Mouse (Mus musculus): ENCODE data around the gene Gm2696. TPM values are rescaled to one million over a fixed set of nuclear protein-coding genes. Genes with fewer than 3 reads are reported as not detected.
"Not testable (repeated sequence)": the region's sequence is repeated elsewhere in the genome, so short reads cannot be mapped to it uniquely, and the experiment has no call there.

Gene Gm2696
- polyA plus RNA-seq, 1 experiment, result not detected

DNA sequence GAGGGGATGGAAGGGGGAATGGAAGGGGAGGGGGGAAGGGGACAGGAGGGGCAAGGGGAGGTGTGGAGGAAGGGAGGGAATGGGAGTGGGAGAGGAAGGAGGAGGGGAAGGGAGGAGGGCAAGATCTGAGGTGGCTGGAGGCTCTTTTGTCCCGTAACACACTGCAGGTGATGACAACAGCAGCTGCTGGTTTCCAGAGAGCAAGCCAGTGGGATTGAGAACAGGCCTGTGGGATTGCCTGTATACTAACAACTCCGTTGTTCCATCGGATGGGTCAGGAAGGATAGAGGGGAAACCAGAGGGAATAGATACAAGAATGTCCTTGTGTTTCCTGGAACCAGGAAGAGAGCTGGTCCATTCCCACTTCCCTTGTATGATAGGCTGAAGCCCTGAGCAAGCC, 16.8 kb upstream of the Gm2696 start:
- 46% methylated on average over 3 of the region's 3 CpGs for WGBS
- TF ChIP-seq CTCF (IDR thresholded peaks at IDR 0.05; ENCODE audit: control insufficient read depth, insufficient read depth, low read length) (no peak), POLR2A (IDR thresholded peaks at IDR 0.05; ENCODE audit: borderline replicate concordance, control insufficient read depth, low read depth, low read length) (no peak)
- no peaks in the 10 kb centered on the region for H3K4me1 ChIP-seq (ENCODE audit: control insufficient read depth, insufficient read depth, low read length)
- no peak overlapping the region for H3K27ac ChIP-seq (ENCODE audit: control insufficient read depth, insufficient read depth, low read depth, low read length, poor library complexity)
- H3K4me3 ChIP-seq (replicated peaks; ENCODE audit: control insufficient read depth, low read depth, low read length), result no peak overlapping the region

DNA sequence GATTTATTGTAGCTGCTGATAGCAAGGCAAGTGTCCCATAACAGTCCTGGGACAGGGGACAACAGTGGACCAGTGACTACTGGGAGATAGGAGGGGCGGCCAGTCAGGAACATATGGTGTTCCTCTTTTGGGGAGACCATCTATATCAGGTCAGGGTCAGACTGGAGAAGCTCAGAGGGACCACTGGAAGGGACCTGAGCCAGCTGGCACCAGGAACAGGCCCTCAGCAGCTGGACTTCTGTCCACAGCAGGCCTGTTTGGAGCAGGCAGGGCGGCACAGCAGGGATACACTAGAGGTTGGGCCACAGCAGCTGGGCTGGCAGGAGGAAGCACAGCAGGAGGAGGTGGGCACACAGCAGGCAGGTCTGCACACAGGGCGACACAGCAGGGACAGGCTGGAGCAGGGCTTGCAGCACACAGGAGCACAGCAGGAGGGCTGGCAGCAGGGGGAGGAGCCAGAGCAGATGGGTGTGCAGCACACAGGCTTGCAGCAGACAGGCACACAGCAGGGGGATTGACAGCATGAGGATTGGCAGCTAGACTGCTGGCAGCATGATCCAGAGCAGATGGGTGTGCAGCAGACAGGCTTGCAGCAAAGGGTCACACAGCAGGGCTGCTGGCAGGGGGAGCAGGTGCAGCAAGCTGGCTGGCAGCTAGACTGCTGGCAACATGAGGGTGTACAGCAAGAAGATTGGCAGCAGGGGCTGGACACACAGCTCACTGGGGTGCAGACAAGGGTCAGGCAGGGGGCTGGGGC, 16.1 kb upstream of the Gm2696 start:
- not testable (repeated sequence) for H3K4me1 ChIP-seq (ENCODE audit: control insufficient read depth, insufficient read depth, low read length); H3K27ac ChIP-seq (ENCODE audit: control insufficient read depth, insufficient read depth, low read depth, low read length, poor library complexity); H3K4me3 ChIP-seq (replicated peaks; ENCODE audit: control insufficient read depth, low read depth, low read length)
- WGBS, result 48% methylated on average over 3 of the region's 3 CpGs

DNA sequence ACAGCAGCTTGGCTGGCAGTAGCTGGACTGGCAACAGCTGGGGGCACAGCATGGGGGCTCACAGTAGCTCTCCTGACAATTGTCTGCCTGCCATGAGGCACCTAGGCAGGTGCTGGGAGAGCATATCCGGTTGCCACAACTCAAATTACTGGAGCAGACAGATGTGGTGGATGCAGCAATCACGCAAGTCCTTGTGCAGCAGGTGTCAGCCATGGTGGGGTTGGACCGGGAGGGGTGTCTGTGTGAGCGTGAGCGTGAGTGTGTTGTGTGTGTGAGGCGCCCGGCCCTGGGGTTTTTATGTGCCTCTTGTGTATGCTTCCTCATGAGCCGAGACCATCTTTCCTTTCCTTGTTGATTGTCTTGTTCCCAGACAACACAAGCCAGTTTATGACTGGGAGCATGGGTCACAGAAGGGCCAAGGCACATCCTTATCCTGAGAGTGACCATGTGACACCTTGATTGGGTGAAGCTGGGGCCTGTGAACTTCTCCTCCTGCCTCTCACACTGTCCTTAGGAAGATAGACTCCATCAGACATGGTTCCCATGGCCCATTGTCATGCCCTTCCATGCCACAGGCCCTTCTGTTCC, 15.5 kb upstream of the Gm2696 start, which contains the start of gene Gm19668:
Gene Gm19668 (minus strand): TSS at position 213 of the 588 bp plus-strand sequence.
- TF ChIP-seq CTCF (IDR thresholded peaks at IDR 0.05; ENCODE audit: control insufficient read depth, insufficient read depth, low read length), result no peak
- TF ChIP-seq POLR2A (IDR thresholded peaks at IDR 0.05; ENCODE audit: borderline replicate concordance, control insufficient read depth, low read depth, low read length), result no peak
- Histone ChIP-seq H3K4me1 (ENCODE audit: control insufficient read depth, insufficient read depth, low read length) (no peaks in the 10 kb centered on the region), H3K27ac (ENCODE audit: control insufficient read depth, insufficient read depth, low read depth, low read length, poor library complexity) (no peak within 1 kb of the TSS), H3K4me3 (replicated peaks; ENCODE audit: control insufficient read depth, low read depth, low read length) (no peak within 1 kb of the TSS)
- 63% methylated on average over 8 of the region's 8 CpGs for WGBS

DNA sequence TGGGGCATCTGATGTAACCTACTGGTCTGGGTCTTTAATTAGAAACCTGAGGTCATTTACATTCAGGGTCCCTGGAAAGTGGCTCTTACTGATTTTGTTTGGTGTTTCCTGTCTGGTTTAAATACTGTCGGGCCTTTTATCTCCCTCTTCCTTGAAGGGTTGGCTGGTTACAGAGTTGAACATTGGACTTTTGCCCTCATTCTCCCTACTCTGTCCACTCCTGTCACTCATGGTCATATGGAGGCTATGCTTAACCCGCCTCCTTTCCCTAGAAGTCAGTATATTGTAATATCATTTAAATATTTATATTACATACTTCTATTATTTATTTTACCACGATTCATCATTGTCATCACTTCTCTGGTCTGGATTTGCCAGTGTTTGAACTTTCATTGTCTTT, 10.4 kb upstream of the Gm2696 start:
- Histone ChIP-seq H3K4me3 (replicated peaks; ENCODE audit: control insufficient read depth, low read depth, low read length) (no peak overlapping the region), H3K4me1 (ENCODE audit: control insufficient read depth, insufficient read depth, low read length) (no peaks in the 10 kb centered on the region), H3K27ac (ENCODE audit: control insufficient read depth, insufficient read depth, low read depth, low read length, poor library complexity) (no peak overlapping the region)
- no peak for TF ChIP-seq CTCF (IDR thresholded peaks at IDR 0.05; ENCODE audit: control insufficient read depth, insufficient read depth, low read length)
- TF ChIP-seq POLR2A (IDR thresholded peaks at IDR 0.05; ENCODE audit: borderline replicate concordance, control insufficient read depth, low read depth, low read length), result no peak
- WGBS, result 58% methylated on average over 3 of the region's 3 CpGs

DNA sequence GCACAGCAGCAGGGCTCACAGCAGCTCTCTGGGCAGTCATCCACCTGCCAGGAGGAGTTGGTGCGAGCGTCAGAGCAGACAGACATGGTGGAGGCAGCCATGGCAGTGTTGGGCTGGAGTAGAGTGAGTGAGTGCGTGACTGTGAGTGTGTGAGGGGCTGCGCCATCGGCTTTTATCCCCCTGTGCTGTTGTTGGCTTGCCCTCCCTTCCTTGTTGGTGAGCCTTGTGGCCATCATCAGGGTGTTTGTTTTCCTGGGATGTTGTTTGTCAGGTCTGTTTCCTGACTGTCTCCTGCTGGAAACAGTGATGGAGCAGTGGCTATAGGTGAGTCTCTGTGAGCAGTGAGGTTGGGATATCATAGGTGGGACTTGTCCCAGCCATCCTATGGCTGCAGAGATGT, 2.7 kb upstream of the Gm2696 start, which contains the start of gene Gm9507:
Gene Gm9507 (minus strand): TSS at position 101 of the 400 bp plus-strand sequence.
- WGBS, result 70% methylated on average over 5 of the region's 5 CpGs
- TF ChIP-seq CTCF (IDR thresholded peaks at IDR 0.05; ENCODE audit: control insufficient read depth, insufficient read depth, low read length) (no peak), POLR2A (IDR thresholded peaks at IDR 0.05; ENCODE audit: borderline replicate concordance, control insufficient read depth, low read depth, low read length) (no peak)
- H3K4me1 ChIP-seq (ENCODE audit: control insufficient read depth, insufficient read depth, low read length), result no peaks in the 10 kb centered on the region
- H3K27ac ChIP-seq (ENCODE audit: control insufficient read depth, insufficient read depth, low read depth, low read length, poor library complexity), result no peak within 1 kb of the TSS
- H3K4me3 ChIP-seq (replicated peaks; ENCODE audit: control insufficient read depth, low read depth, low read length), result no peak within 1 kb of the TSS

DNA sequence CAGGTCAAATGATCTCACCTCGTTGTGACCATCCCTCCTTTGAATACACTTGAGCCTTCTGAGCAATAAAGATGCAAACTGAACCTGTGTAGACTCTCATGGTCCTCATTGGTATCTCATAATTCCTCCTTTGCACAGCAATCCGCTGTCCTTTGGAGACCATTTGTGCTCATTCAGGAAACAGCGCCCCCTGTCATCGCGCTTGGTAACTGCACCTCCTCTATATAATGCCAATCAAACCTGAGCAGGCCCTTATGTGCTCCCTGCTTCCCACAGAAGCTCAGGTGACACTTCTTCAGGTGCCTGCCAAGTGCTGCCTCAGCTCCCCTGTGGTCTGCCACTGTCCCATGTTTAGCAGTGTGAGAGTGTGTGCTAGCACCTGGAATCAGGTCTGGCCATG, 1.0 kb downstream of the Gm2696 start:
- TF ChIP-seq CTCF (IDR thresholded peaks at IDR 0.05; ENCODE audit: control insufficient read depth, insufficient read depth, low read length) (peak; percentile 47; the same call in 1 of the 2 replicates), POLR2A (IDR thresholded peaks at IDR 0.05; ENCODE audit: borderline replicate concordance, control insufficient read depth, low read depth, low read length) (no peak)
- no peaks in the 10 kb centered on the region for H3K4me1 ChIP-seq (ENCODE audit: control insufficient read depth, insufficient read depth, low read length)
- no peak overlapping the region for H3K27ac ChIP-seq (ENCODE audit: control insufficient read depth, insufficient read depth, low read depth, low read length, poor library complexity)
- 40% methylated on average over 5 of the region's 5 CpGs for WGBS
- H3K4me3 ChIP-seq (replicated peaks; ENCODE audit: control insufficient read depth, low read depth, low read length), result no peak overlapping the region

DNA sequence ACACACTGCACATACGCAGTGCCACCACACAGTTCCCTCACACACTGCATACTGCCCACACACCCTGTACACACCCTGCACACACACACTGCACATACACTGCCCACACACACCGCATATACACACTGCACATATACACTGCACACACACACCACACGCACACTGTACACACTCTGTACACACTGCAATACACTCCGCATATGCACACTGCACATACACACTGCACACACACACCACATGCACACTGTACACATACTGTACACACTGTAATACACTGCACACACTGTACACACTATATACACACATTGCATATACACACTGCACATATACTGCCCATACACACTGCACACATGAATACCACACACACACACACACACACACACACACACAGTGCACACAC, 4.0 kb downstream of the Gm2696 start:
- 94% methylated on average over 4 of the region's 4 CpGs for WGBS
- Histone ChIP-seq H3K4me3 (replicated peaks; ENCODE audit: control insufficient read depth, low read depth, low read length) (no peak overlapping the region), H3K27ac (ENCODE audit: control insufficient read depth, insufficient read depth, low read depth, low read length, poor library complexity) (no peak overlapping the region), H3K4me1 (ENCODE audit: control insufficient read depth, insufficient read depth, low read length) (no peaks in the 10 kb centered on the region)
- TF ChIP-seq CTCF (IDR thresholded peaks at IDR 0.05; ENCODE audit: control insufficient read depth, insufficient read depth, low read length) (peak; percentile 8; the same call in 1 of the 2 replicates), POLR2A (IDR thresholded peaks at IDR 0.05; ENCODE audit: borderline replicate concordance, control insufficient read depth, low read depth, low read length) (no peak)

DNA sequence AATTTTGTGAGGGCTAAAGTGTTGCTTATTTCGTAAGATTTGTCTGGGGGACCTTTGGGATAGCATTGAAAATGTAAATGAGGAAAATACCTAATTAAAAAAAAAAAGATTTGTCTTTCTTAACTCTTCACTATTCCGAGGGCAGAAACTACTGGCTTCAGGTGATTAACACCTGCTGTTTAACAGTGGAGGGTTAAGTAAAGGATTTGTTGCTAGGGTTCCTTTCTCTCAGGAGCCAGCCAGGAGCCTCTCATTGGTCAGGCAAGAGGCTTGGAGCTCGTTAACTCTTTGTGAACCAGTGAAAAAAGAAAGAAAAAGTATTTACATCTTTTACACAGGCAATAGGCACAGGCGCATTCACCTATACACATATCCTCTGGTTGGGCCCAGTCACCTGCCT, 4.7 kb downstream of the Gm2696 start:
- TF ChIP-seq CTCF (IDR thresholded peaks at IDR 0.05; ENCODE audit: control insufficient read depth, insufficient read depth, low read length) (no peak), POLR2A (IDR thresholded peaks at IDR 0.05; ENCODE audit: borderline replicate concordance, control insufficient read depth, low read depth, low read length) (no peak)
- Histone ChIP-seq H3K27ac (ENCODE audit: control insufficient read depth, insufficient read depth, low read depth, low read length, poor library complexity) (no peak overlapping the region), H3K4me1 (ENCODE audit: control insufficient read depth, insufficient read depth, low read length) (no peaks in the 10 kb centered on the region), H3K4me3 (replicated peaks; ENCODE audit: control insufficient read depth, low read depth, low read length) (no peak overlapping the region)
- 60% methylated on average over 4 of the region's 4 CpGs for WGBS

All from bone marrow, adult 2 months (tissue).